ENCODE assay signal across 18 mouse cellular contexts in genomic region chr1:75160256-75160617, GRCm38 (mm10). TPM values are rescaled to one million over a fixed set of nuclear protein-coding genes. Genes with fewer than 3 reads are reported as not detected.
"Had no signal": no experiment of that assay in that cellular context is flagged by ENCODE, and none has a peak within 500 bp of the region (broad histone marks: within the 10 kb centered on the region; RNA-seq: fewer than 3 reads in every experiment).

No protein-coding gene starts in this region.

- H3K36me3 ChIP-seq: limb, embryonic 12.5 days; limb, embryonic 15.5 days had no signal

- ATAC-seq: intestine, postnatal 0 days had no signal

- H3K9me3 ChIP-seq: limb, embryonic 12.5 days; limb, embryonic 15.5 days had no signal

- DNase-seq: kidney, adult 2 months; kidney, postnatal 25 days; left cerebral cortex, postnatal 4 days; lung, adult 2 months; lung, postnatal 14 days; lung, postnatal 4 days; midbrain, embryonic 14.5 days; thymus, postnatal 25 days had no signal

- H3K27ac ChIP-seq: kidney, postnatal 0 days; layer of hippocampus, adult 2 months; limb, embryonic 12.5 days; limb, embryonic 15.5 days had no signal

- H3K9ac ChIP-seq: limb, embryonic 12.5 days; limb, embryonic 15.5 days had no signal

- H3K27me3 ChIP-seq: limb, embryonic 15.5 days had no signal

- H3K4me3 ChIP-seq: layer of hippocampus, adult 2 months; limb, embryonic 12.5 days; limb, embryonic 15.5 days had no signal

- H3K4me1 ChIP-seq: limb, embryonic 12.5 days; limb, embryonic 15.5 days had no signal

- H3K4me2 ChIP-seq: limb, embryonic 12.5 days; limb, embryonic 15.5 days; midbrain, embryonic 11.5 days had no signal

RNA-seq across cellular contexts. Expression of gene Slc23a3, which starts 26.5 kb away (rescaled TPM):
- total RNA-seq: left cerebral cortex, postnatal 4 days; megakaryocyte-erythroid progenitor cell, adult 5-6 weeks; midbrain, postnatal 0 days had no signal
- polyA plus RNA-seq: limb, embryonic 12.5 days; midbrain, embryonic 11.5 days; midbrain, embryonic 14.5 days; midbrain, postnatal 0 days; neural tube, embryonic 11.5 days; neural tube, embryonic 14.5 days had no signal
